Mouse (Mus musculus) myocyte (in vitro differentiated cells): ENCODE data around the gene Milr1. TPM values are rescaled to one million over a fixed set of nuclear protein-coding genes. Genes with fewer than 3 reads are reported as not detected.
"Not testable (repeated sequence)": the region's sequence is repeated elsewhere in the genome, so short reads cannot be mapped to it uniquely, and the experiment has no call there.

Source experiments
- H3K27me3 ChIP-seq: one replicate; pipeline ENCODE4 v1.6.1; 2011; ENCODE audit not compliant: control insufficient read depth, insufficient read depth, insufficient read length
- H3K36me3 ChIP-seq: one replicate; pipeline ENCODE4 v1.6.1; 2011; ENCODE audit not compliant: control insufficient read depth, insufficient read depth
- H3K4me2 ChIP-seq: one replicate; pipeline ENCODE4 v1.6.1; 2011; ENCODE audit warnings: low read depth, control low read depth
- H3K4me3 ChIP-seq: one replicate; pipeline ENCODE4 v1.5.1; 2011; ENCODE audit warnings: mild to moderate bottlenecking, control low read depth, moderate library complexity
- H3K79me2 ChIP-seq: one replicate; pipeline ENCODE4 v1.6.1; 2011; ENCODE audit not compliant: control insufficient read depth, insufficient read depth
- H3ac ChIP-seq: one replicate; pipeline ENCODE4 v1.6.1; 2011; ENCODE audit not compliant: control insufficient read depth, insufficient read length
- CEBPB ChIP-seq: IDR thresholded peaks from 2 replicates; pipeline ENCODE4 v1.6.1; 2011; ENCODE audit warnings: mild to moderate bottlenecking, moderate library complexity; ENCODE audit not compliant: poor library complexity, insufficient read depth, severe bottlenecking
- E2F4 ChIP-seq: IDR thresholded peaks from one replicate; pipeline ENCODE4 v1.6.1; 2011; ENCODE audit warnings: mild to moderate bottlenecking, control low read depth, moderate library complexity; ENCODE audit not compliant: insufficient read depth
- MAX ChIP-seq: IDR thresholded peaks from one replicate; pipeline ENCODE4 v1.6.1; 2011; ENCODE audit warnings: low read depth, mild to moderate bottlenecking, control low read depth
- MYOD1 ChIP-seq, 3 experiments: IDR thresholded peaks; one replicate each; pipeline ENCODE4 v1.6.1; 2011; ENCODE audit warnings: control low read depth in 2 of 3, low read depth in 2 of 3, mild to moderate bottlenecking in 2 of 3, moderate library complexity in 1 of 3; ENCODE audit not compliant: insufficient read length in 2 of 3, control insufficient read depth in 1 of 3
- MYOG ChIP-seq, 3 experiments: IDR thresholded peaks; one replicate each; pipeline ENCODE4 v1.6.1; 2011; ENCODE audit warnings: control low read depth in 2 of 3, low read depth in 2 of 3, mild to moderate bottlenecking in 2 of 3; ENCODE audit not compliant: insufficient read length in 2 of 3, control insufficient read depth in 1 of 3, insufficient read depth in 1 of 3
- POLR2A ChIP-seq: IDR thresholded peaks from one replicate; pipeline ENCODE4 v1.6.1; 2011; ENCODE audit warnings: low read depth, mild to moderate bottlenecking, control low read depth, moderate library complexity; ENCODE audit not compliant: insufficient read length
- POLR2AphosphoS2 ChIP-seq: IDR thresholded peaks from one replicate; pipeline ENCODE4 v1.6.1; 2011; ENCODE audit warnings: low read depth, control low read depth; ENCODE audit not compliant: insufficient read length
- REST ChIP-seq: IDR thresholded peaks from one replicate; pipeline ENCODE4 v1.6.1; 2011; ENCODE audit warnings: mild to moderate bottlenecking, control low read depth, moderate library complexity; ENCODE audit not compliant: insufficient read depth, insufficient read length
- SRF ChIP-seq: IDR thresholded peaks from one replicate; pipeline ENCODE4 v1.6.1; 2011; ENCODE audit warnings: low read depth; ENCODE audit not compliant: control insufficient read depth, insufficient read length
- TCF12 ChIP-seq: IDR thresholded peaks from one replicate; pipeline ENCODE4 v1.6.1; 2011; ENCODE audit warnings: mild to moderate bottlenecking, control low read depth; ENCODE audit not compliant: poor library complexity, insufficient read depth, severe bottlenecking
- TCF3 ChIP-seq: IDR thresholded peaks from one replicate; pipeline ENCODE4 v1.6.1; 2011; ENCODE audit warnings: low read depth, control low read depth; ENCODE audit not compliant: insufficient read length
- USF1 ChIP-seq: IDR thresholded peaks from one replicate; pipeline ENCODE4 v1.6.1; 2011; ENCODE audit warnings: low read depth, mild to moderate bottlenecking, control low read depth, moderate library complexity
- polyA plus RNA-seq: library from polyadenylated mRNA; unstranded; fragments of >200 nt; fragmentation: generic; extraction: Trizol; gene quantifications from one replicate; pipeline ENCODE4 v1.2.1, GENCODE M21; 2012; ENCODE audit warnings: missing spikeins

The Milr1 gene
- polyA plus RNA-seq, 1 experiment = 7.7 TPM

- no peaks in the 10 kb centered on the region for H3K27me3 ChIP-seq
- H3K36me3 ChIP-seq = peaks cover 51% of the 10 kb centered on the region
- peak within 1 kb of the TSS; percentile 72 for H3K4me2 ChIP-seq
These were observed 37.9 kb downstream of the Milr1 start, which contains the start of the genes Ddx5 and Cep95 for GRCm38 (mm10) chr11:106788775-106789459. Gene Ddx5, minus strand, starts transcription at chr11:106789185. Gene Cep95, plus strand, starts transcription at chr11:106789252.

GRCm38 (mm10) chr11:106789649-106790048, 38.6 kb downstream of the Milr1 start:
- H3K4me2 ChIP-seq = peak overlapping the region; percentile 72
- H3K79me2 ChIP-seq = peaks cover 60% of the 10 kb centered on the region
- H3K36me3 ChIP-seq = peaks cover 43% of the 10 kb centered on the region
- peak overlapping the region; percentile 92 for H3K4me3 ChIP-seq
- peak overlapping the region; percentile 49 for H3ac ChIP-seq
- no peak for TF ChIP-seq SRF
- TF ChIP-seq CEBPB = no peak
- no peak for TF ChIP-seq TCF12
- no peak for TF ChIP-seq POLR2A
- TF ChIP-seq MAX = no peak
- no peak for TF ChIP-seq MYOD1 (IDR thresholded peaks at IDR 0.05; ENCODE audit: control insufficient read depth in 1 of 3, insufficient read length in 2 of 3, low read depth in 2 of 3)
- no peak for TF ChIP-seq TCF3
- TF ChIP-seq REST = no peak
- no peak for TF ChIP-seq POLR2AphosphoS2
- no peak for TF ChIP-seq E2F4
- no peak for TF ChIP-seq MYOG (IDR thresholded peaks at IDR 0.05; ENCODE audit: control insufficient read depth in 1 of 3, insufficient read depth in 1 of 3, insufficient read length in 2 of 3, low read depth in 2 of 3)
- TF ChIP-seq USF1 = no peak
- no peaks in the 10 kb centered on the region for H3K27me3 ChIP-seq

More at GRCm38 (mm10) chr11:106788775-106789459, 37.9 kb downstream of the Milr1 start, which contains the start of the genes Ddx5 and Cep95:
- H3K4me3 ChIP-seq = peak within 1 kb of the TSS; percentile 92
- H3K79me2 ChIP-seq = peaks cover 67% of the 10 kb centered on the region
- H3ac ChIP-seq = peak within 1 kb of the TSS; percentile 49
- TF ChIP-seq SRF (peak; percentile 56), POLR2A (peak; percentile 81), MYOG (IDR thresholded peaks at IDR 0.05; ENCODE audit: control insufficient read depth in 1 of 3, insufficient read depth in 1 of 3, insufficient read length in 2 of 3, low read depth in 2 of 3) (peak in 1 of 3 experiments; percentile 26), E2F4 (no peak), USF1 (peak; percentile 99), MAX (no peak), POLR2AphosphoS2 (peak; percentile 89), CEBPB (no peak), MYOD1 (IDR thresholded peaks at IDR 0.05; ENCODE audit: control insufficient read depth in 1 of 3, insufficient read length in 2 of 3, low read depth in 2 of 3) (no peak)

GRCm38 (mm10) chr11:106793846-106794245, 42.8 kb downstream of the Milr1 start:
- H3K4me3 ChIP-seq = no peak overlapping the region
- no peaks in the 10 kb centered on the region for H3K27me3 ChIP-seq
- H3K36me3 ChIP-seq = peaks cover 50% of the 10 kb centered on the region
- H3ac ChIP-seq = no peak overlapping the region
- no peak overlapping the region for H3K4me2 ChIP-seq
- TF ChIP-seq POLR2AphosphoS2 = no peak
- TF ChIP-seq MAX = no peak
- H3K79me2 ChIP-seq = peaks cover 23% of the 10 kb centered on the region

- no peak overlapping the region for H3K4me3 ChIP-seq
- TF ChIP-seq POLR2A = no peak
- TF ChIP-seq CEBPB = no peak
- TF ChIP-seq MYOG (IDR thresholded peaks at IDR 0.05; ENCODE audit: control insufficient read depth in 1 of 3, insufficient read depth in 1 of 3, insufficient read length in 2 of 3, low read depth in 2 of 3) = no peak
- no peak for TF ChIP-seq MAX
- no peak for TF ChIP-seq SRF
- TF ChIP-seq POLR2AphosphoS2 = no peak
- TF ChIP-seq E2F4 = no peak
- TF ChIP-seq TCF3 = no peak
- no peak for TF ChIP-seq TCF12
- no peak for TF ChIP-seq REST
- TF ChIP-seq USF1 = no peak
- TF ChIP-seq MYOD1 (IDR thresholded peaks at IDR 0.05; ENCODE audit: control insufficient read depth in 1 of 3, insufficient read length in 2 of 3, low read depth in 2 of 3) = no peak
- no peak overlapping the region for H3K4me2 ChIP-seq
- H3K36me3 ChIP-seq = peaks cover 50% of the 10 kb centered on the region
- no peaks in the 10 kb centered on the region for H3K27me3 ChIP-seq
- peaks cover 10% of the 10 kb centered on the region for H3K79me2 ChIP-seq
- H3ac ChIP-seq = no peak overlapping the region
These were observed 44.7 kb downstream of the Milr1 start for GRCm38 (mm10) chr11:106795679-106796078.

GRCm38 (mm10) chr11:106802069-106802627, 51.1 kb downstream of the Milr1 start:
- Histone ChIP-seq H3K79me2 (no peaks in the 10 kb centered on the region), H3K36me3 (peaks cover 23% of the 10 kb centered on the region), H3ac (no peak overlapping the region), H3K4me2 (no peak overlapping the region), H3K27me3 (no peaks in the 10 kb centered on the region), H3K4me3 (no peak overlapping the region)
- no peak for TF ChIP-seq USF1
- TF ChIP-seq CEBPB = no peak
- TF ChIP-seq MYOD1 (IDR thresholded peaks at IDR 0.05; ENCODE audit: control insufficient read depth in 1 of 3, insufficient read length in 2 of 3, low read depth in 2 of 3) = no peak
- no peak for TF ChIP-seq POLR2A
- no peak for TF ChIP-seq MYOG (IDR thresholded peaks at IDR 0.05; ENCODE audit: control insufficient read depth in 1 of 3, insufficient read depth in 1 of 3, insufficient read length in 2 of 3, low read depth in 2 of 3)
- no peak for TF ChIP-seq MAX

- not testable (repeated sequence) for H3K4me3 ChIP-seq, H3ac ChIP-seq, H3K4me2 ChIP-seq, H3K79me2 ChIP-seq, H3K36me3 ChIP-seq, H3K27me3 ChIP-seq
These were observed 56.4 kb downstream of the Milr1 start for GRCm38 (mm10) chr11:106807442-106807841.
